Comparison of ENCODE assay signal across 8 mouse cellular contexts in genomic region chr12:111759176-111760061, GRCm38 (mm10). TPM values are rescaled to one million over a fixed set of nuclear protein-coding genes. Genes with fewer than 3 reads are reported as not detected.
A peak's percentile ranks its signal among the peaks of the same experiment; 100 is the strongest.
DNase-seq lines count a peak whose midpoint lies in the region; ATAC-seq and TF ChIP-seq lines count a peak whose summit lies in the region.

No protein-coding gene starts in this region.

- peak; percentile 32; the same call in 1 of the 2 replicates for TF ChIP-seq CTCF in heart, adult 2 months (IDR thresholded peaks at IDR 0.05)

- H3K36me3 ChIP-seq in heart, adult 2 months (ENCODE audit: control insufficient read depth, insufficient read depth, low read length): peaks cover 4% of the 10 kb centered on the region
- peaks cover 12% of the 10 kb centered on the region for H3K36me3 ChIP-seq in liver, embryonic 15.5 days (replicated peaks)

- peak overlapping the region; percentile 96 for H3K27ac ChIP-seq in heart, adult 2 months
- peak overlapping the region; percentile 82 for H3K27ac ChIP-seq in liver, embryonic 15.5 days (replicated peaks)

- H3K4me3 ChIP-seq in heart, adult 2 months: peak overlapping the region; percentile 88
- peak overlapping the region; percentile 72 for H3K4me3 ChIP-seq in liver, embryonic 15.5 days (replicated peaks)

- peak; percentile 49 to 57 for DNase-seq in adrenal gland, adult 18-20 months (ENCODE audit: low spot score in 2 of 2)
- DNase-seq in embryo, embryonic 9.5 days (ENCODE audit: extremely low spot score): peak; percentile 62
- DNase-seq in heart, adult 2 months: peak; percentile 87
- DNase-seq in kidney, adult 11 months: peak; percentile 49
- DNase-seq in neural tube, embryonic 10.5 days (ENCODE audit: extremely low spot score, low spot score): peak; percentile 69
- DNase-seq in urinary bladder, postnatal 36 days (ENCODE audit: low spot score in 2 of 2): peak; percentile 52 to 57

- H3K9me3 ChIP-seq in liver, embryonic 15.5 days (replicated peaks): no peaks in the 10 kb centered on the region

- peak overlapping the region; percentile 96 for H3K4me2 ChIP-seq in liver, embryonic 15.5 days

- peak; percentile 34 for ATAC-seq in CD4-positive, CD25-positive, alpha-beta regulatory T cell, adult 4 months
- peak; percentile 53 for ATAC-seq in liver, embryonic 15.5 days (ENCODE audit: insufficient read depth)

- intact Hi-C loops in heart, adult 2 months (cut with DNase I): loop anchor here (2.0 kb wide), 1 partner anchor 21 kb away; no protein-coding TSS in a partner anchor

- WGBS in heart, adult 2 months: 1% methylated on average over 35 of the region's 35 CpGs
- 5% methylated on average over 35 of the region's 35 CpGs for WGBS in liver, embryonic 15.5 days (ENCODE audit: insufficient replicate concordance)

- peak overlapping the region; percentile 97 for H3K9ac ChIP-seq in heart, adult 2 months (ENCODE audit: low read depth, low read length)
- H3K9ac ChIP-seq in liver, embryonic 15.5 days: peak overlapping the region; percentile 82

- TF ChIP-seq POLR2A in heart, adult 2 months (IDR thresholded peaks at IDR 0.05; ENCODE audit: insufficient read depth, low read depth, low read length): 0 out of 2 replicates have a peak, but pooled peaks have one; percentile 58

- peaks cover 21% of the 10 kb centered on the region for H3K79me2 ChIP-seq in heart, adult 2 months (replicated peaks; ENCODE audit: control insufficient read depth, insufficient read depth, low read length)

- no peaks in the 10 kb centered on the region for H3K27me3 ChIP-seq in heart, adult 2 months (ENCODE audit: control insufficient read depth, insufficient read depth, low read length)
- H3K27me3 ChIP-seq in liver, embryonic 15.5 days: peaks cover 5% of the 10 kb centered on the region

- peaks cover 24% of the 10 kb centered on the region for H3K4me1 ChIP-seq in heart, adult 2 months (ENCODE audit: control insufficient read depth, insufficient read depth, low read length)
- H3K4me1 ChIP-seq in liver, embryonic 15.5 days (replicated peaks): peaks cover 55% of the 10 kb centered on the region

- TF ChIP-seq EP300 in heart, adult 2 months (IDR thresholded peaks at IDR 0.05; ENCODE audit: insufficient read depth, low read depth, low read length): no peak

RNA-seq across cellular contexts. Expression of gene Klc1, which starts 0.8 kb away (rescaled TPM):
- 10 to 100 TPM; 17.8 to 20.6 TPM for polyA plus RNA-seq in CD4-positive, CD25-positive, alpha-beta regulatory T cell, adult 4 months (2017; shearing (Covaris generic))
- total RNA-seq in adrenal gland, adult 18-20 months (2021): 100 to 1,000 TPM in 1 of 2 experiments, 10 to 100 TPM in 1; 93.1 to 126 TPM
- total RNA-seq in heart, adult 2 months (2021): 10 to 100 TPM; 83.8 to 83.9 TPM
- 80.8 and 105 TPM in 2 replicates for polyA plus RNA-seq in heart, adult 2 months (2012; rRNA removed)
- polyA plus RNA-seq in liver, embryonic 15.5 days (2015; fragmentation: Nextera tagmentation; extraction: Ambion mirVana): 18.1 and 18.3 TPM in 2 replicates

RNA-seq across cellular contexts. Expression of gene Apopt1, which starts 46.4 kb away (rescaled TPM):
- polyA plus RNA-seq in CD4-positive, CD25-positive, alpha-beta regulatory T cell, adult 4 months (2017; shearing (Covaris generic)): 10 to 100 TPM; 69.2 to 69.5 TPM
- 10 to 100 TPM; 61.0 to 61.3 TPM for total RNA-seq in adrenal gland, adult 18-20 months (2021)
- 10 to 100 TPM; 32.0 to 36.3 TPM for total RNA-seq in heart, adult 2 months (2021)
- 31.4 and 31.7 TPM in 2 replicates for polyA plus RNA-seq in heart, adult 2 months (2012; rRNA removed)
- polyA plus RNA-seq in liver, embryonic 15.5 days (2015; fragmentation: Nextera tagmentation; extraction: Ambion mirVana): 18.1 and 18.2 TPM in 2 replicates

RNA-seq across cellular contexts. Expression of gene Bag5, which starts 46.4 kb away (rescaled TPM):
- 10 to 100 TPM; 32.5 to 37.9 TPM for polyA plus RNA-seq in CD4-positive, CD25-positive, alpha-beta regulatory T cell, adult 4 months (2017; shearing (Covaris generic))
- total RNA-seq in adrenal gland, adult 18-20 months (2021): 10 to 100 TPM; 43.1 to 43.7 TPM
- total RNA-seq in heart, adult 2 months (2021): 10 to 100 TPM; 18.8 to 22.8 TPM
- polyA plus RNA-seq in heart, adult 2 months (2012; rRNA removed): 9.8 and 15.9 TPM in 2 replicates
- polyA plus RNA-seq in liver, embryonic 15.5 days (2015; fragmentation: Nextera tagmentation; extraction: Ambion mirVana): 15.8 and 15.9 TPM in 2 replicates

RNA-seq across cellular contexts. Expression of gene Xrcc3, which starts 54.3 kb away (rescaled TPM):
- polyA plus RNA-seq in CD4-positive, CD25-positive, alpha-beta regulatory T cell, adult 4 months (2017; shearing (Covaris generic)): 1 to 10 TPM; 3.8 to 4.7 TPM
- 10 to 100 TPM; 13.0 to 13.7 TPM for total RNA-seq in adrenal gland, adult 18-20 months (2021)
- total RNA-seq in heart, adult 2 months (2021): 1 to 10 TPM; 1.4 to 1.8 TPM
- 2.1 and 2.8 TPM in 2 replicates for polyA plus RNA-seq in heart, adult 2 months (2012; rRNA removed)
- polyA plus RNA-seq in liver, embryonic 15.5 days (2015; fragmentation: Nextera tagmentation; extraction: Ambion mirVana): 5.1 and 5.7 TPM in 2 replicates

RNA-seq across cellular contexts. Expression of gene Zfyve21, which starts 54.6 kb away (rescaled TPM):
- 1 to 10 TPM; 5.4 to 6.9 TPM for polyA plus RNA-seq in CD4-positive, CD25-positive, alpha-beta regulatory T cell, adult 4 months (2017; shearing (Covaris generic))
- total RNA-seq in adrenal gland, adult 18-20 months (2021): 100 to 1,000 TPM in 1 of 2 experiments, 10 to 100 TPM in 1; 84.6 to 101 TPM
- total RNA-seq in heart, adult 2 months (2021): 10 to 100 TPM; 65.1 to 74.8 TPM
- polyA plus RNA-seq in heart, adult 2 months (2012; rRNA removed): 71.9 and 89.6 TPM in 2 replicates
- polyA plus RNA-seq in liver, embryonic 15.5 days (2015; fragmentation: Nextera tagmentation; extraction: Ambion mirVana): 64.4 and 78.6 TPM in 2 replicates

Comparison
In these comparisons a context has a peak if more than half of its experiments do, and no peak if none do; other contexts are left out.
1. Peak in every context shown above with its lines: DNase-seq, ATAC-seq, H3K4me3 ChIP-seq and H3K27ac ChIP-seq.